Mouse (Mus musculus): ENCODE measurements around the gene Rad50. TPM values are rescaled to one million over a fixed set of nuclear protein-coding genes. Genes with fewer than 3 reads are reported as not detected.

Gene Rad50
- polyA plus RNA-seq (2014; fragmentation: Illumina TruSeq; extraction: RNeasy Lipid Tissue Mini Kit (QIAGEN cat#74804)), result 71.6 TPM

GRCm38 (mm10) chr11:53706934-53707717 lies at the start of gene Rad50:
Gene Rad50, minus strand, starts transcription at chr11:53707319.

GRCm38 (mm10) chr11:53720715-53721114 lies 13.6 kb upstream of the Rad50 start, which contains the start of gene Il5:
Gene Il5, plus strand, starts transcription at chr11:53720794.

GRCm38 (mm10) chr11:53634556-53634955 lies 72.6 kb downstream of the Rad50 start, which contains the start of gene Il13:
Gene Il13, minus strand, starts transcription at chr11:53634702.

GRCm38 (mm10) chr11:53618619-53619198 lies 88.4 kb downstream of the Rad50 start, which contains the start of gene Il4:
Gene Il4, minus strand, starts transcription at chr11:53618669.

Other genes with a start within 250 kb of the Rad50 start
- not detected for gene Gm9837, start 236.8 kb downstream of the Rad50 start, polyA plus RNA-seq (2014; fragmentation: Illumina TruSeq; extraction: RNeasy Lipid Tissue Mini Kit (QIAGEN cat#74804))
- gene Gm9945, start 227.2 kb downstream of the Rad50 start, polyA plus RNA-seq (2014; fragmentation: Illumina TruSeq; extraction: RNeasy Lipid Tissue Mini Kit (QIAGEN cat#74804)), result not detected
- 2.1 TPM for gene Sowaha, start 227.0 kb downstream of the Rad50 start, polyA plus RNA-seq (2014; fragmentation: Illumina TruSeq; extraction: RNeasy Lipid Tissue Mini Kit (QIAGEN cat#74804))
- 29.7 TPM for gene Sept8, start 188.1 kb downstream of the Rad50 start, polyA plus RNA-seq (2014; fragmentation: Illumina TruSeq; extraction: RNeasy Lipid Tissue Mini Kit (QIAGEN cat#74804))
- gene Kif3a, start 139.9 kb downstream of the Rad50 start, polyA plus RNA-seq (2014; fragmentation: Illumina TruSeq; extraction: RNeasy Lipid Tissue Mini Kit (QIAGEN cat#74804)), result 44.1 TPM
- gene Il4, start 88.7 kb downstream of the Rad50 start, polyA plus RNA-seq (2014; fragmentation: Illumina TruSeq; extraction: RNeasy Lipid Tissue Mini Kit (QIAGEN cat#74804)), result not detected
- not detected for gene Il13, start 72.6 kb downstream of the Rad50 start, polyA plus RNA-seq (2014; fragmentation: Illumina TruSeq; extraction: RNeasy Lipid Tissue Mini Kit (QIAGEN cat#74804))
- not detected for gene Il5, start 13.5 kb upstream of the Rad50 start, polyA plus RNA-seq (2014; fragmentation: Illumina TruSeq; extraction: RNeasy Lipid Tissue Mini Kit (QIAGEN cat#74804))
- 4.9 TPM for gene Irf1, start 62.7 kb upstream of the Rad50 start, polyA plus RNA-seq (2014; fragmentation: Illumina TruSeq; extraction: RNeasy Lipid Tissue Mini Kit (QIAGEN cat#74804))
- gene Gm17334, start 65.9 kb upstream of the Rad50 start, polyA plus RNA-seq (2014; fragmentation: Illumina TruSeq; extraction: RNeasy Lipid Tissue Mini Kit (QIAGEN cat#74804)), result not detected
- not detected for gene Gm12216, start 151.9 kb upstream of the Rad50 start, polyA plus RNA-seq (2014; fragmentation: Illumina TruSeq; extraction: RNeasy Lipid Tissue Mini Kit (QIAGEN cat#74804))
- 26.9 TPM for gene Slc22a5, start 184.3 kb upstream of the Rad50 start, polyA plus RNA-seq (2014; fragmentation: Illumina TruSeq; extraction: RNeasy Lipid Tissue Mini Kit (QIAGEN cat#74804))